Mouse (Mus musculus) heart, adult 11 months (tissue): ENCODE results near the gene Smim24.
A peak's percentile ranks its signal among the peaks of the same experiment; 100 is the strongest.

ENCODE experiments used
- DNase-seq: peaks from one replicate; pipeline ENCODE4 v3.0.0; 2022

The Smim24 gene

DNA sequence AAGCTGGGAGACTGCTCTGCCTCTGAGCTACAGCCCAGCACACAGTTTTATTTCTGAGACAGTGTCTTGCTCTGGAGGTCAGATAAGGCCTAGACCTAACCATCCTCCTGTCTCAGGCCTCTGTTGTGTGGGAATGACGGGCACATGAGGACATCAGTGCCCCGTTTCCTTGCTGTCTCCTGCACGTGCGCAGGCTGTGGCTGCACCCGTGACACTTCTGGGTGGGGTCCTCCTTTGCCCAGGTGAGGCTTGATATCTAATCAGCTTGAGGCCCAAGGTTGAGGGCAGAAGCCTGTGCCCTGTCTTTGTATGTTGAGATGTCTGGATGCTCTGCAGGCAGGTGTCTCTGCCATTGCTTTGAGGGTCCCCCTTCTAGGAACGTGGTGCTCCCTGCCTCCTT, 581 bp upstream of the Smim24 start:
- no peak for DNase-seq

DNA sequence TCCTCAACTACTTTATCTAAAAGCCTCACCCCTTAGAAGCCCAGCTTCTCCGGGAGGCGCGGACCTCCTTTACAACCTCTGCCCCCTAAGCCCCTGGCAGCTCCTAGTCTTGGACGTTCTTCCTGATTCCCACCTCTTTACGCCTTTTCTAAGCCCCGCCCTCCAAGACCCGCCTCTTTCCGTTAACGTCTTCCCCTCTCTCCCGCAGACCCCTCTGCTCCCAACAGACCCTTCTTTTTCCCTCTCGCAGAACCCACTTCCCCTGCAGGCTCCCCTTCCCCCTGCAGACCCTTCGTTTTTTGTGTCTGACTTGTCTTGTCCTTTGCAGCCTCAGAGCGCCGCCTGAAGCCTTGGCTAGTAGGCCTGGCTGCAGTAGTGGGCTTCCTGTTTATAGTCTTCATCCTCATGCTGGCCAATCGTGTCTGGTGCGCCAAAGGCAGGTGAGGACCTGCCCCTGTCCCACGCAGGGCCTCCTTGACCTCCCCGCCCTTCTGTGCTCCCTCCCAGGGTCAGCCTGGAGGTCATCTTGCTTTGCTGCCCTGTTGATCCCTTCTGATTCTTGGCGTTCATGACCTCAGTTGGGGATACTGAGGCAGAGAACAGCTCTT, 709 bp downstream of the Smim24 start:
- peak; percentile 95 for DNase-seq

DNA sequence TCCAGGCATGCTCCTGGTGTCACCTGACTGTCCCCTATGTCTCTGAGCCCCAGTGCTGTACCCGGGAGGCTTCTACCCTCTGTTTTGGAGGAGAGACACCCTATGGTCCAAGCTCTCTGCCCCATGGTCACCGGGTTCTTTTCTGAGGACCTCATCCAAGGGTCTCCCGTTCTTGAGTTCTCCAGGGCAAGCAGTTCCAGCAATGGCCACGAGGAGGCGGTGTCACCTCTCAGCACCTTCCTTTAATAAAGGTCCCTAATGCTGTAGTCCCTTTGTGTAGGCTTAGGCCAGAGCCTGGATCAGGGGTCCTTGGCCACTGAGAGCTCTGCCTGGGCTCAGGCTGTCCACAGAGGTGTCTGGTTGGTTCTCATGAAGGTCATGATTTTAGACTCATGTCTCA, 2.3 kb downstream of the Smim24 start:
- DNase-seq = peak; percentile 96

DNA sequence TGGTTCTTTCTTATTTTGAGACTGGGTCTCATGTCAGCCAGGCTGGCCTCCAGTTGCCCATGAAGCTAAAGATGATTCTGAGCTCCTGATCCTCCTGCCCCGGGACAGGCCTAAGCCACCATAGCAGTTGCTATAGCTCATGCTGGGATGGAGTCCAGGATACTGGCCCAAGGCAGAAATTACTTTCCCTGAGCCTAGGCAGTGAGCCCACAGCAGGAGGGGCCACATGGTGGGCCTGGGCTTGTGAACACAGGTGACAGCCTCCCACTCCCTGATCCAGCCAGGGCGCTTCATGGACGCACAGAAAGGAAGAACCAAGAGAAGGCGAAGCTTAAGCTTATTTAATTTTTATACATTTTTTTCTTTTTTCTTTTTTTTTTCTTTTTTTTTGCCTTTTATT, 3.0 kb downstream of the Smim24 start:
- DNase-seq = no peak

DNA sequence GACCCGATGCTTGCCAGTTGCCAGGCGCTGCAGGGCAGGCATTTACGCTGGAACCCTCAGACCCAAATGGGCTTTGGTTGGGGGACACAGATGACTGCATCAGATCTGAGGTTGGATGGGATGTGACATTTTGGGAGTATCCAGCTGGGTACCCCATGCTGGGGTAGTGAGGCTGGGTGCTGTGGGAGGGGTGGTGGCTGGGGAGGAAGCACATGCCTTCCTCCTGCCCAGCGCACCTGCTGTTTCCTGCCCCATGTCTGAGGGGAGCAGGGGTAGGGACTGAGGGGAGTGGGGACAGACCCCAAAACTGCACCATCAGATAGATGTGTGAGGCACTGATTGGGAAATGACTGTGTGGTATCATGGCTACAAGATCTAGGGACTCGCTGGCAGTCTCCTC, 3.9 kb downstream of the Smim24 start:
- no peak for DNase-seq

DNA sequence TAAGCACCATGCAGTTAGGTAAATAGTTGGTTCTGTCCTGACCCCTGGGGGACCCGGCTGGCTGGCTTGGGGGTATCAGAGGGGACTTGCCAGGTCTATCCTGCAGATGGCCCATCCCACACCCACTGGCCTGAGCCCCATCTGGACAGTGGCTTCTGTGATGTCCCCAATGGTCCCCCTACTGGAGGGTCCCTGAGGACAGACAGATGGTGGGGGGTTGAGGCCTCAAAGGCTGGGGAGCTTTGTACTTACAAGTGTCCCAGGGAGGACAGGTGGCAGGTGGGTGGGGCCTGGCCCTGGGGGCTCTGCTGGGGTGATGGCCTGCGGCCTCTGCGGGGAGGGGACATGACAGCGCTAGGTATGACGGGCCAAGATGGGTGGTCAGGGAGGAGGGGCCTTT, 6.4 kb downstream of the Smim24 start:
- peak; percentile 95 for DNase-seq

DNA sequence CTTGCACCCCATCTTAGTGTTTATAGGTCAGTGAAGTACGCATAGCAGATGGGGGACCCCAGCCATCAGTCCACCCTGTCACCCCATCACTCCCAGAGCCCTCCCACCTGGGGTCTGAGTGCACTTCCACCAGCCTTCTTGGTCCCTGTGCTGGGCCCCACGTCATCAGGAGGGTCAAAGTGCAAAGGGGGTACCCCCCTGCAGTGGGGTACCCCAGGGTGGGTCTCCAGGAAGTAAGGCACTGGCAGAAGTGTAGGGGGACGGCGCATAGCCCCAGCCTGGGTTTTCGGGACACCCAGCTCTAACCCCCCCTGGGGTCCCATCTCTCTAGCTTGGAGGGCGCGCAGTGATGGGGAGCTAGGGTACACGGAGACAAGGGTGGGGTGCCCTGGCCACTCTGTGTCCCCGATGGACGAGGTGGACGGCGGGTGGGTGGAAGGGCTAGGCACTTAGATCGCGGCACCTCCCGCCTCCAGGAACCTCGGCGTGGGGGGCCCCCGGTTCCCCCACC, 7.0 kb downstream of the Smim24 start:
- peak; percentile 93 for DNase-seq

DNA sequence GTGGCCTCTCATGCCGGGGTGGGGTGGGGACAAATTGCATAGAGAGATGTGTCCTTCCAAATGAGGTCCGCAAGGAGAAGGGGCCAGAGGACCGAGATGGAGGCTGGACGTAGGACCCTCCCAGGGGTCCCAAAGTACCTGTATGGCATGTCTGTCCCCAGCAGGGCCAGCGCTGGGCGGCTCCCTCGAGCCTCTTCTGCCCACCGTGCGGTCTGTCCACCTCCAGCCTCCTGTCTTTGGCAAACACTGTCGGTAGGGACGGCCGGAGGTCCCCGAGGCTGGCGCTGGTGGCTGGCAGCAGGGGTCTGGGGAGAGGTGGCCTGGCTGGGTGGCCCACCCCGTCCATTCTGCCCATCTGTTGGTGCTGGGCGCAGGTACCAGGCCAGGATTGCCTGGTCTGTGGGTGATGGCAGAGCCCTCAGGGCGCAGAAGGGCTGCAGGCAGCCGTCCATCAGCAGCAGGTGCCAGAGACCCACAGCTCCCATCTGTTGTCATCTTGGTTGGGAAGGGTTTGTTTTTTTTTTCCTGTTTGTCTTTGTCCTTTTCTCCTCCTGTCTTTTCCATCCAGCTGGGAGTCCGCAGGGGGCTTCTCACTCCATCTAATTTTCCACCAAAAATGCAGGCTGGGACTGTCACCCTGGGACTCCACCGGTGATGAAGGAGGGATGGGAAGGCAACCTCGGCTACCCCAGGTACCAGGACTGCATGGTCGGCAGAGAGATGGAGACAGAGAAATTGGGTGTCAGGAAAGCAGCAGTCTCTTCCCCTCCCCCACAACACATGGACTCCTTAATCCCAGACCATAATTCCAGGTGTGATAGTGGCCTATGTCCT, 7.7 kb downstream of the Smim24 start:
- peak; percentile 94 for DNase-seq

DNA sequence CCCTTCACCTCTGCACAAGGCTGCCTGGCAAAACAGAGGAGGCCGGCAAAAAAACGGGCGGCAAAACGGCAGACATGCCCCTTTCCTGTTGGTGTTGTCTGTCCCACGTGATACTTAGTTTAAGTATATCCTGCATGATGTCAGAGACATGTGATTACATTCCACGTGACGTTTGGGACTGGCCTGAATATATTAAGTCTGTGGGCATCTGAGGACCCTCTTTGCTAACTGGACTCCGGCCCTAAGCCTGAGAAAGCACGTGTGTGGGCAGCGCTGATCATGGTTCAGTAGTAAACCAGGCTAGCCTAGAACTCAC, 8.3 kb downstream of the Smim24 start:
- DNase-seq = no peak

DNA sequence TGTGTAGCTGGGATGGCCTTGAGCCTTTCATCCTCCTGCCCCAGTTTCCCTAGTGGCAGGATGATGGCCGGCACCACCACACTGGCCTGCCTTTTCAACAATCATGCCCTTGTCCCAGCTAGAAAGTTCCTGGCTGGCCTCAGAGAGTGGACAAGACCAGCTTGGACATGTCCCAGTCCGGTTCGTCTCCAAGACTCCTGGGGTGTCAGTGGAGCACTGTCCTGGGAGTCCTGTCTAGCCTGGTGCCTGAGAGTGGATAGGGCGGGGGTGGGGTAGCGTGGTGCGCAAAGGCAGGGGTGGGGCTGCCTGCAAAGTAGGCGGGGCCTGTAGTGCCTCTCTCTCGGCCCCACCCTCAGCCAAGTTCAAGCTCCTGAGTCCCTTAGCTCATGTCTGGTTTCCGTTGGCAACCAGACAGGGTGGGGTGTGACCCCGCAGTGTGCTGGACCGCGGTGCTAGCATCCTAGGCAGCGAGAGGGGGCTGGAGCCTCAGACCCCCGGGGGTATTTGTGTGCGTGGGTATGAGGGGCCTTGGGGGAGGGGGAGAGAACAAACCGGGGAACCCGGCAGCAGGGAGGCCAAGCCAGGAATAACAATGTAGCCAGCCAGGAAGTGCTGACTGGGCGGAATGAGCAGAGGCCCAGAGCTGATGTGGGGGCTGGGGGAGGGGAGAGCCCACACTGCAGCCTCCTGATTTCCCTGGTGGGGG, 8.8 kb downstream of the Smim24 start:
- peak; percentile 99 for DNase-seq

DNA sequence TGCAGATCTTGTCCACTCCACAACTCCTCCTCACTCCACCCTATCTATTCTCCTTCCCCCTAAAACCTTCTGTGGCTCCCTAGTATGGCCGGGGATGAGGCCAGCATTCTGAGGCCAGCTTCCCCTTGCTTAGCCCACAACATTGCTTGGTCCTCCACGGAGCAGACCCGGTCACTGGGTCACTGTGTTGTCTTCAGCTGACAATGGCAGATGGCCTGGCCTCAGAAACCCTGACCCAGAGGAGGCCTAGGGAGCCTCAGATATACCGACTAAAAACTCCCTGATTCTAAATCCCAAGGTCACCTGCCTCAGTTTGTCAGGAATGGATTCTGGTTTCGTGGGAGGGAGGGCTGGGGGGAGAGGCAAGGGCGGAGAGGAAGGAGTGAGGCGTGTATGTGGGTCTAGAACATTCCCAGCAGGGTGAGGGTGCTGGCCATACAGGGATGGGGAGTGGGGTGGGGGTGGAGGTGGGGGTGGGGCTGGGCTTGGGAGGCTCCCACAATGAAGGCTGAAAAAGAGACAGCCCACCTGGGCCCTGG, 9.4 kb downstream of the Smim24 start:
- DNase-seq = peak; percentile 95

DNA sequence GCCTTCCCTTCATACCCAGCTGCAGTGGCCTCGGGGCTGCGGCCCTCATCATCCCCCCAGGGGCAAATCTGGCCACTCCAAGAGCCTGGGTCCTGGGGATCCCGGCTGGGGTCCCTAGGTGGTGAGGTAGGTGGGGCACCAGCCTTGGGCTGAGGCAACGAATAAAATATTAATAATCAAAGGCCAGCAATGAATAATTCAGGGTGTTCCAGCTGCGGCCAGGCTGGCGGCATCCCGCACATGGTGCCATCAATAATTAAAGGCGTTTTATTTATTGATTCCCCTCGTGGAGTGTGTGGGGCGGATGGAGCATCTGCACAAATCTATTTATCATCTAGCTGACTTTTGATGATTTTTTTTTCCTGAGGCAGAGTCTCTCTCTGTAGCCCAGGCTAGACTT, 10.7 kb downstream of the Smim24 start:
- no peak for DNase-seq

DNA sequence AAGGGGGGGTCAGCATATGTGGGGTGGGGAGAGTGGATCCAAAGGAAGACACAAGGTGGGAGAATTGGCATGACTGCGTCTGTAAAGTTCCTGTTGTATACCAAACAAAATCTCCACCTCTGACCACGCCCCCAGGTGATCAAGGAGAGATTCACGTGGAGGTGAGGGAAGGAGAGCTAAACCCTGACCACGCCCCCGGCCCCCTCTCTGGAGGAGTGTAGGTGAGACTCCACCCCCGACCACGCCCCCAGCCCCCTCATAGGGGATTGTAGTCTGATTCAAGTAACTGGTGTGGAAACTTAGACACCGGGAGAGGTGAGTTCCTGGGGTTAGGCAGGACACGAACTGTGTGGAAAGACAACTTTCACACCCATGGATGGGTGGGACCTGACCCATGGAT, 11.2 kb downstream of the Smim24 start:
- DNase-seq = no peak

DNA sequence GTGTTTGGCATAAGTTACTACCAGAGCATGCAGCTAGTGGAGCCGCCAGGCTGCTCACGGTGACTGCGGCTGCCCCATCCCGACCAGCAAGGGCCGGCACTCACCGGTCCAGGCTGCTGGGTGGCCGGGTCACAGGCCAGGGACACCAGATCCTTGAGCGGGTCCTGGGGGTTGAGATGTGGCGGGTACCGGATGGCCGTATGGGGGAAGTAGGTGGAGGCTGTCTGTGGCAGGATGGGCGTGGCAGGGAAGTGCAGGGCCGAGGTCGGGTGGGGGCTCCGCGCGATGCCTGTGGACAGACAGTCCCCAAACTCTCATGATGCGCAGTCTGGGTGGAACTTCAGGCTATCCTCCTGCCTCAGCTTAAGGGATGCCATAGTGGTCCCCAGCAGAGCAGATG, 11.9 kb downstream of the Smim24 start:
- DNase-seq = peak; percentile 98

DNA sequence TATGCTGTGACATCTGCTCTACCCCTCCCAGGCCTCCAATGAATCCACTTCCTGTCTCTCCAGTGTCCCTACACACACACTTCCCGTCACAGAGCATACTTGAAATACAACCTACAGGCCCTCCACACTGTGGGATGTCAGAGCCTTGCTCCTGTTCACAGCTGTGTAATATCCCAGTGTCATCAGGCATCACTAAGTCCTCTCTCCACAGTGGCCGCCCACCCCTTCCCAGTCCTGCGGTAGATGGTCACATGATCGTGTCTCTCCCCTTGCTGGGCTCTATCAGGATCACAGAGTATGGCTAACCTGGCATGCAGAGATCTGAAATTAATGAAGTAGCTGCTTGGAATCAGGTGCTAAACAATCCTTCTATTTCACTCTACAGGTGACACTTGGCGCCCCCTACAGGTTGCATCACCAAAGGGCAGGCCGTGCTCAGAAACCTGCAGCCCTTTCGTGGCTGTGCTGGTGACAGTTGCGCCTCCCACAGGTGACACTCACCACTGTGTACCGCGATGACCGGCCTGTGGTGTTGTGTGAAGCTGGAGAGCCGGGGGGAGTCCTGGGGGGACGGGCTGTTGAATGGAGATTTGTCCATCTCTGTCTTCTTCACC, 12.8 kb downstream of the Smim24 start:
- peak; percentile 94 for DNase-seq

DNA sequence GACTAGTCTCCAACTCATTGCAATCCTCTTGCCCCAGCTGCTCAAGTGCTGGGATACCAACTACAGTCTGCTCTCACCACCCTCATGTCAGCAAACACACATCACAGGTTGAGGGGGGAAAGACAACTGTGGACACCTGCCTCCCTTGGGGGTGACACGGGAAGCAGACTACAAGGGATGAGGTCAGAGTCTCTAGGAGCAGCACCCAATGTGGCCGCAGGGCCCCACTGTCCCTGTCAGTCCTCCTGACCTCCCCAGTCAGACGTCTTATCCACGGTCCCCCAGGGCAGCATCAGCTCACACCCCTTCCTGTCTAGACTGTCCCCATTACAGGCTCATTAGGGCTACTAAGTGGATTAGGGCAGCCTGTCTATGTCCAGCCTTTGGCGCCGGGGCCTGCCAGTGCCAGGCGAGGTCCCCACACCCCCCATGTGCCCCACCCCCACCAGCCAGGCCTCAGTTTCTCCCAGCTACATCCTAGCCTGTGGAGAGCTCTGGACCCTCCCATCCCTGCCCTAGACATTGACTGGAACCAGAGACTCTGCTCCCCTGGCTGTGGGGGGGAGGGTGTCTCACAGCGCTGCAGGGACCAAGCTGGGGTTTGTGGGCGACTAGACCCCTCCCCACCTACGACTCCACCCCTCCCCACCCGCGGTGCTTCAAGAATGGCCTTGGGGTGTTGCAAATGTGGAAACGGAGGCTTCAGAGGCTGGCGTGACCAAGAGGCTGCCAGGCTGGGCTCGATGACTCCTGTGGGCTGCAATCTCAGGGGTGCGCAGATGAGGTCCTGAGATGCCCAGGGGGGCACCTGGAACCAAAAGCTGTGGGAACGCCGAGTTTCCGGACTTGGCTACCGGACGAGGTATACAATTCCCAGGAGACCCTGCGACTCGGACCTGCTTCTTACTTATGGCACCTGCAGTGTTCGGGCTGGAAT, 13.9 kb downstream of the Smim24 start:
- peak; percentile 96 for DNase-seq

DNA sequence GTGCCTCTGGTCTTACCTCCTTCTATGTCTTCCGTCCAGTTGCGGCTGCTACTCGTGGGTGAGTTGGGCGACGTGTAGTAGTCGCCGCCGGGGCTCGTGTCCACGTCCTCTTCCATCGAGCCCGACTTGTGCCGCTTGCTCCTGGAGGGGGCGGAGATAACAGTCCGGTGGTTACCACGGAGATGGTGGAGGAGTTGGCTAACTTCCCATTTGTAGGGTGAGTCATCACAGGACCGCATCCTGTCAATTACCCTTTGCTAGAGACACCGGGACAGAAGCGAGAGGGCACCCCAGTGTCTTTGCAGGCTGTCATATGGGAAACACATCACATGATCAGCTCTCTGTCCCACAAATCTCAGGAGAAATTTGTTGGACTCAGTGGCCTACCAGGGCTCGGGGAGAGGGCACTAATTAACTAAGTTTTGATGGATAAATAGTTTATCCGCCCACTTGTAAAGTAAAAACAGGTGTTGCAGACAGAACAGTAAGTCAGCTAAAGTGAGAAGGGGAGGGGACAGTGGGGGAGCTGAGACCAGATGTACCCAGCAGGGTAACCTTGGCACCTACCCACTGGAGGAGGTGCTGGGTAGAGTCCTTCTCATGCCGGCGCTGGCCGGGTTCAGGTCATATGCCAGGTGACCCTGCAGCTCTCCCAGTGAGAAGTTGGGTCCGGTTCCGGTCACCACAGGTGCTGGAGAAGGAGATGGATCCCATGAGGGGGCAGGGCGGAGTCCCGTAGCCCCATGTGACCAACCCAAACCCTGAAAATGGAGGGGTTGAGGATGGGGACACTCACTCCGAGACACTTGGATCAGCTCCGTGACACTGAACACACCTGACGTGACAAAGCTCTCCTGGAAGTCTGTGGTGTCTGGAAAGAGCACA, 14.9 kb downstream of the Smim24 start:
- peak; percentile 99 for DNase-seq

DNA sequence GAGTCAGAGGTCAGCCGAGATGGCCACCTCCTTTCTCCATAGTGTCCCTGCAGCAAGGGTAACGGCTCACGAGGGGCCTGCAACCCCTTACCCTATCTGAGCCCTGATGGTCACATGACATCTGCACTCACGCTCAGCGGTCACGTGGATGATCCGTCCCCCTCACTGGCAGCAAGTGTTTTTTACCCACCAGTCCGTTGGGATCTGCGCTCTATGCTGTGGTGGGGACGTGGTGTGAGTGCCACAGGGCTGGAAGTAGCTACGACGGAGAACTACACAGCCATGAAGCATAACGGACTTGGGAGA, 15.5 kb downstream of the Smim24 start:
- peak; percentile 95 for DNase-seq

DNA sequence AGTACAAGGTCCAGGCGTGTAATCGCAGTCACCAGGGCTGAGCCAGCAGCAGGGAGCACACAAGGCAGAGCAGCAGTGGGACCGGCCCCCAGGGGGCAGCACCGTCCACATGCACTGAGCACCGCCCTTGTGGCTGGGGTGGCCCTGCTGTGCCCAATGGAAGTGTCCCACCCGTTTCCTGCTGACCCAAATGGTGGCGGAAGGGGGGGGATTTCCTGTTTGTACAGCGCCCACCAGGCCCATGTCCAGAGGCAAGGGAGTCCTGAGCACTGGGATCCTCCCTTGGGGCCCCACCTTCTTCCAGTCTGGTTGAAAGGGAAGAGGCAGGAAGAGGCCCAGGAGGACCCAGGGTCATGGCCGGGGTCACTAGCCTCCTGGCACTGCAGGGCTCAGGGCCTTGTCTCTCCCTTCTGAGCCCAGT, 16.0 kb downstream of the Smim24 start:
- DNase-seq = peak; percentile 100

DNA sequence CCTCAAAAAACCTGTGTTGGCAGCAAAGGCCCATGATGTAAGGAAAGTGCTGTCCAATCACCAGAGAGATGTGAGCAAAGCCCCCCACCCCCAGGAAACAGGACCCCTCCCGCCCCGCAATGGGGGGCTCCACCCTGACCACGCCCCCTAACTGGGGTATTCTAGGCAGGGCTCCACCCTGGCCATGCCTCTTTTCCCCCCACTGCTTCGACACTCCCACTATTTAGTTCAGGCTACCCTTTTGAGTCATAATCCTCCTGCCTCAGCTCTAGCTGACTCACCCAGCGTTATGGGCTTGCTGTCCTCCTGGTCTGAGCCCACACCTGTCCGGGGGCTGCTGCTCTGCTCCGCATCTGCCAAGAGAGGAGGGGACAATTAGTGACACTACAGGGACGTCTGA, 16.5 kb downstream of the Smim24 start:
- DNase-seq = no peak

DNA sequence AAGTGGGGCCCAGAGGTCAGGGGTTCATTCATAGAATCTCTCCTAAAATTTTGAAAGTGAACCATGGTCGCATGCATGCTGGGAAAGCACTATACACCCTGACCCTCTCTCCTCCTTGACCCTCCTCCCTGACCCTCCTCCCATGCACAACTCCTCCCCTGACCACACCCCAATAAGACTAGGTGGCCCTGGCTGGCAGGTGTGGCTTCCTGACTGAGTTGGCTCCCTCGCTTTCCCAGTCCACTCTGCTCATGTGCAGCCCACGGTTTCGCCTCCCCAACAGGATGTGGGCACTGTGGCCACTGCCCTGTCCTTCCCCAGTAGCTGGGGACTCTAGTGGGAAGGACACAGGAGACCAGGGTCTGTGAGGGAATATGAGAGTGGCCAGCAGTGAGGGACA, 17.5 kb downstream of the Smim24 start:
- peak; percentile 97 for DNase-seq
